Mouse (Mus musculus): ENCODE results near the gene Rhot2. TPM values are rescaled to one million over a fixed set of nuclear protein-coding genes. Genes with fewer than 3 reads are reported as not detected.

The Rhot2 gene
- polyA plus RNA-seq, 1 experiment from 2014 or later, result 19.4 TPM

- Histone ChIP-seq H3K4me3 (peak within 1 kb of the TSS; percentile 68), H3K36me3 (no peaks in the 10 kb centered on the region), H3K27me3 (no peaks in the 10 kb centered on the region), H3K4me2 (replicated peaks) (peak within 1 kb of the TSS; percentile 83), H3K9me3 (replicated peaks) (no peaks in the 10 kb centered on the region), H3K27ac (peak within 1 kb of the TSS; percentile 87), H3K9ac (peak within 1 kb of the TSS; percentile 85), H3K4me1 (peaks cover 21% of the 10 kb centered on the region)
- 4% methylated on average over 65 of the region's 65 CpGs for WGBS
- ATAC-seq (ENCODE audit: low FRiP score), result peak; percentile 91
These were observed 16.4 kb upstream of the Rhot2 start, which contains the start of gene Wdr90 for GRCm38 (mm10) chr17:25860832-25861703. Wdr90 (minus strand) TSS chr17:25861501.

DNA sequence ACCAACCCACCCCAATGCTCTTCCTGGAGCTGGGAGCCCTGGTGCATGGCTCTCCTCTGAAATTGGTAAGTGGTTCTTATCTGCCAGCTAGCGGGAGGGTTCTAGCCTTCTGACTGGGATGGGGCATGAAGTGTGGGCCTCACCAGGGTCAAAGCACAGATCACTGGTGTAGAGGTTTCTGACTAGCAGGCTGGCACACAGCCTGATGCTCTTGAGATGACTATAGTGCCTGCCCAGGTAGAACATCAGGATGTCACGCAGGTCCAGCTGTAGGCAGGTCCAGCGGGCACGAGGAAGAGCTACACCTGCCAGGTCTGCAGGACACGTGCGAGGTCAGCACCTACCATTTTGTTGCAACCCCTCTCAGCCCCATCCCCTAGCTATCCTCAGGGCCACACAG is 15.6 kb upstream of the Rhot2 start:
- H3K4me3 ChIP-seq, result peak overlapping the region; percentile 68
- no peaks in the 10 kb centered on the region for H3K9me3 ChIP-seq (replicated peaks)
- H3K36me3 ChIP-seq, result peaks cover 5% of the 10 kb centered on the region; the same call in 1 of the 2 replicates
- ATAC-seq (ENCODE audit: low FRiP score), result no peak
- H3K27me3 ChIP-seq, result no peaks in the 10 kb centered on the region
- H3K4me2 ChIP-seq (replicated peaks), result peak overlapping the region; percentile 83
- 90% methylated on average over 6 of the region's 6 CpGs for WGBS
- 0 out of 2 replicates have a peak overlapping the region, but pooled peaks have one; percentile 7 for H3K27ac ChIP-seq
- peaks cover 21% of the 10 kb centered on the region for H3K4me1 ChIP-seq
- H3K9ac ChIP-seq, result peak overlapping the region; percentile 85; the same call in 1 of the 2 replicates

DNA sequence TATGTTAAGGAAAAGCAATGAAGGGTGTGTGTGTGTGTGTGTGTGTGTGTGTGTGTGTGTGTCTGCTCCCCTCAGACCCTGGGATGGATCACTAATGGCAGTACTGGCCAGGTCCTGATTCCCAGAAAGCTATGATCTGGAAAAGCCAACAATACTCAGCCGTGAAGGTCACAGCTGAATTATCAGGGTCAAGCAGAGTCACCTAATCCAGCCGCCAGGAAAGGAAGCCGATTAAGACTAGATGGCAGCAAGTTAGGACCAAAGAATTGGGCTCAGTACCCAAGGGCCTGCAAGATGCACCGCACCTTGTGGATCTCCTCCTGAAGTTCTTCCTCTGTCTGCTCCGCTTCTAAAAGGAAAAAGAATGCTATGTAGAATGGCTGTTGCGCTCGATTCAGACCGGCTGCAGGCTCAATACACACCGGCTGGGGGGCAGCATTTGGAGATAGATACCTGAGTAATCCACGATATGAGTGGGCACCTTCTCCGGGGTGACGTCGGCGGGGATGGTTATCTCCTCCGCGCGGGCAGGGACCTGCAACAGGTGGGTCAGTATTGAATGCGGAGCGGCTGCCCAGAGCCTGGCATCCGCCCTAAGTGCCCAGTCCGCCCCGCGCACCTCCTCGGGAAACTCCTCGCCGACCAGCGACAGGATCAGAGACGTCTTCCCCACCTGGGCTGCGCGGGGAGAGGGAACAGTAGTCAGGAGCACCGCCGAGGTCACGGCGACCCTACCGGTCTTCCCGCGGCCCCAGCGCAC is 835 bp downstream of the Rhot2 start:
- peak overlapping the region; percentile 77 for H3K27ac ChIP-seq
- peak overlapping the region; percentile 88 for H3K4me2 ChIP-seq (replicated peaks)
- H3K4me3 ChIP-seq, result peak overlapping the region; percentile 86
- 5% methylated on average over 38 of the region's 38 CpGs for WGBS
- no peaks in the 10 kb centered on the region for H3K9me3 ChIP-seq (replicated peaks)
- peaks cover 20% of the 10 kb centered on the region for H3K4me1 ChIP-seq
- H3K27me3 ChIP-seq, result no peaks in the 10 kb centered on the region
- ATAC-seq (ENCODE audit: low FRiP score), result no peak; the same call in 1 of the 2 replicates
- peak overlapping the region; percentile 88 for H3K9ac ChIP-seq
- peaks cover 65% of the 10 kb centered on the region for H3K36me3 ChIP-seq

DNA sequence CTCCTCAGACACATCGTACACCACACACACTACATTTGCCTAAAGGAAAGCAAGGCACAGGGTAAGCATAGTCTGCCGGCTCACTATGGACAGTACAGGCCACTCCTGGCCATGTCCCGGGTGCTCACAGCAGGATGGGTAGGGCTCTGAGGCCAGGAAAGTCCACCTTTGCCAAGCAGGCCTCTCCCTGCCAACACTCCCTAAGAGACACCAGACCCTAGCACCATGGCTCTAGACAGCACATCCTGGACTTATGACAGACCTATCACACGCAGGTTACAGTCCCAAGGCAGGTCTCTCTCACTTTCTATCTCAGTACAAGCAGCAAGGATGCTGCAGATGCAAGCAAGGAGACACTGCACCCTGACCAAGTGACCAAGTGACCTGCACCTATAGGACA is 1.5 kb downstream of the Rhot2 start:
- no peaks in the 10 kb centered on the region for H3K9me3 ChIP-seq (replicated peaks)
- H3K27me3 ChIP-seq, result no peaks in the 10 kb centered on the region
- peak overlapping the region; percentile 86 for H3K4me3 ChIP-seq
- H3K4me1 ChIP-seq, result peaks cover 26% of the 10 kb centered on the region
- 97% methylated on average over 4 of the region's 4 CpGs for WGBS
- peak overlapping the region; percentile 88 for H3K9ac ChIP-seq
- H3K36me3 ChIP-seq, result peaks cover 63% of the 10 kb centered on the region
- no peak for ATAC-seq (ENCODE audit: low FRiP score)
- H3K27ac ChIP-seq, result no peak overlapping the region
- H3K4me2 ChIP-seq (replicated peaks), result peak overlapping the region; percentile 88

GRCm38 (mm10) chr17:25842509-25842908 is 2.1 kb downstream of the Rhot2 start:
- Histone ChIP-seq H3K4me3 (no peak overlapping the region), H3K27me3 (no peaks in the 10 kb centered on the region), H3K9me3 (replicated peaks) (no peaks in the 10 kb centered on the region), H3K4me2 (replicated peaks) (no peak overlapping the region), H3K36me3 (peaks cover 59% of the 10 kb centered on the region), H3K27ac (no peak overlapping the region), H3K4me1 (peaks cover 32% of the 10 kb centered on the region), H3K9ac (no peak overlapping the region)
- WGBS, result 83% methylated on average over 3 of the region's 3 CpGs
- no peak for ATAC-seq (ENCODE audit: low FRiP score)

DNA sequence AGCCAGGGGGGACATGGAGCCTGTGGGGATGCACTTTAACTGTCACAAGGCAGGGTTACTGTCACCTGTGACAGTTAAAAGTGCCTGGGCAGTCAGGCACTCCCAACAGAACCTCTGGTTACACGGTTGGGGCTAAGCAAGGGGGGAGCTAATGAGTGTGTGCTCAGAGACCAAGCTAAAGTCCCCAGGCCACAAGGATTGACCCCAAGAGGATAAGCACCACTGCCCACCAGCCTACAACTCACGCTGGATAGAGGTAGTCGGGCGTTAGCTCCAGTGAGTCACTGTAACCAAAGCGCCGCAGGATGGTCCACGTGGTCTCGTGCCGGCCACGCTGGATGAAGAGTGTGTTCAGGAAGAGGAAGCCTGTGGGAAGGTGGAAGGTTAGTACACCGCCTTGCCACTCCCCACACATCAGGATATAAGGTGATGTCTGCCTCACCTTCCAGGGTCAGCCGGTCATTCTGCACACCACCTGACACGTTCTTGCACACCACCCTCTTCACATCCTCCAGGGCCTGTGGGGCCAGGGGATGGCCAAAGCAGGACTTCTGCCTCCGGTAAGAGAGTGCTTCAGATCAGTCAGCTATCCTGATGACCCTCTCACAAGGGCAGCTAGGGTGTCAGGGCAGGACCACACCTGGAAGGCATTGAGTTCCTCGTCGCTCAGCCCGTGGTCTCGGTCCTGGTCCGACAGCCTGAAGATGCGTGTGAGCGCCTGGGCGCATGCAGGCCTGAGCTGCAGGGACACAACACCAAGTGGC is 3.4 kb downstream of the Rhot2 start, which contains the start of gene Gm20683:
Gene Gm20683, minus strand, starts transcription at position 647 of the 764 bp plus-strand sequence.
- Histone ChIP-seq H3K9ac (no peak within 1 kb of the TSS), H3K4me3 (no peak within 1 kb of the TSS), H3K27ac (no peak within 1 kb of the TSS), H3K36me3 (peaks cover 56% of the 10 kb centered on the region), H3K9me3 (replicated peaks) (no peaks in the 10 kb centered on the region), H3K27me3 (no peaks in the 10 kb centered on the region), H3K4me1 (peaks cover 44% of the 10 kb centered on the region), H3K4me2 (replicated peaks) (no peak within 1 kb of the TSS)
- ATAC-seq (ENCODE audit: low FRiP score), result no peak
- 95% methylated on average over 22 of the region's 22 CpGs for WGBS

- H3K36me3 ChIP-seq, result peaks cover 48% of the 10 kb centered on the region
- no peak overlapping the region for H3K27ac ChIP-seq
- H3K4me3 ChIP-seq, result no peak overlapping the region
- no peak overlapping the region for H3K9ac ChIP-seq
- no peak overlapping the region for H3K4me2 ChIP-seq (replicated peaks)
- no peaks in the 10 kb centered on the region for H3K9me3 ChIP-seq (replicated peaks)
- ATAC-seq (ENCODE audit: low FRiP score), result no peak
- WGBS, result 96% methylated on average over 6 of the region's 6 CpGs
- H3K27me3 ChIP-seq, result no peaks in the 10 kb centered on the region
- peaks cover 51% of the 10 kb centered on the region for H3K4me1 ChIP-seq
These were observed 4.1 kb downstream of the Rhot2 start for GRCm38 (mm10) chr17:25840519-25840918.

DNA sequence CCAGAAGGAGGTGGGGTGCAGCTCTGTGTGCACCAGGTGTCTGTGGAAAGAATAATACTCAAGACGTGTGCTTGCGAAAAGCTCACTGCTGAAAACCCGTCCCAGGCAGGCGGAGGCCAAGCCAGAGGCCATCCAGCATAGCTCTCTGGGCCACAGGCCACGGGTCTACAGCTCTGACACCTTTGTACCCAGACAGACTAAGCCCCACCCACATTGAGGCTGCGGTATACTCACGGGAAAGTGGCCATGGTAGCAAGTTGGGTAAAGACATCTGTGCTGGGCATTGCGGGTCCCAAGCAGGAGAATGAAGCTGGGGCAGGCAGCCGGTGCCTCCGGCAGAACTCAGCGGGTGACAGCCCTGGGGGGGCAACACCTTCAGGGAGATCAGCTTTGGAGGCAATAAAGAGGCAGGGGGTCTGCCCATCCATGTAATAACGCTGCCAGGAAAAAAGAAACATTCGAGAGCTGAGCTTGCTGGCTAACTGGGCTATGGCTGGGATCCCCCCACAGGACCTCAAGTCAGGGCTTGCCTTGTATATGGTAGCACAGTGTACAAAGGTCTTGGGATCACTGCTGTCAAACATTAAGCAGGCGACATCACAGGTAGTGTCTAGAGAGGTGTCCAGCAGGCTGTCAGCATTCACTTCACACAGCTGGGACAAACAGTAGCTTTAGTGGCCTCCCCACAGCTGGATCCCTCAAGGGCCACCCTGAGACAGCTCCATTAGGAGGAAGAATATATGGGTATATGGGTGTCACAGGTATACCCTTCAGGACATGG is 5.0 kb downstream of the Rhot2 start:
- Histone ChIP-seq H3K27me3 (no peaks in the 10 kb centered on the region), H3K4me3 (no peak overlapping the region), H3K9me3 (replicated peaks) (no peaks in the 10 kb centered on the region), H3K4me2 (replicated peaks) (no peak overlapping the region), H3K4me1 (peaks cover 55% of the 10 kb centered on the region), H3K27ac (peak overlapping the region; percentile 13; the same call in 1 of the 2 replicates), H3K9ac (no peak overlapping the region), H3K36me3 (peaks cover 51% of the 10 kb centered on the region)
- WGBS, result 84% methylated on average over 14 of the region's 14 CpGs
- no peak for ATAC-seq (ENCODE audit: low FRiP score)

- H3K9ac ChIP-seq, result 0 out of 2 replicates have a peak overlapping the region, but pooled peaks have one; percentile 13
- ATAC-seq (ENCODE audit: low FRiP score), result no peak
- H3K27me3 ChIP-seq, result no peaks in the 10 kb centered on the region
- H3K4me1 ChIP-seq, result peaks cover 60% of the 10 kb centered on the region
- no peaks in the 10 kb centered on the region for H3K9me3 ChIP-seq (replicated peaks)
- 82% methylated on average over 4 of the region's 4 CpGs for WGBS
- peak overlapping the region; percentile 13; the same call in 1 of the 2 replicates for H3K27ac ChIP-seq
- H3K4me3 ChIP-seq, result no peak overlapping the region
- no peak overlapping the region for H3K4me2 ChIP-seq (replicated peaks)
- H3K36me3 ChIP-seq, result peaks cover 51% of the 10 kb centered on the region
These were observed 5.7 kb downstream of the Rhot2 start for GRCm38 (mm10) chr17:25838904-25839303.

- H3K27me3 ChIP-seq, result no peaks in the 10 kb centered on the region
- WGBS, result 24% methylated on average over 3 of the region's 3 CpGs
- no peak for ATAC-seq (ENCODE audit: low FRiP score)
- peak overlapping the region; percentile 80 for H3K9ac ChIP-seq
- no peaks in the 10 kb centered on the region for H3K9me3 ChIP-seq (replicated peaks)
- peak overlapping the region; percentile 41 for H3K4me3 ChIP-seq
- H3K4me1 ChIP-seq, result peaks cover 55% of the 10 kb centered on the region
- peak overlapping the region; percentile 82 for H3K4me2 ChIP-seq (replicated peaks)
- peak overlapping the region; percentile 86 for H3K27ac ChIP-seq
- H3K36me3 ChIP-seq, result peaks cover 50% of the 10 kb centered on the region
These were observed 7.1 kb downstream of the Rhot2 start for GRCm38 (mm10) chr17:25837533-25837932.

GRCm38 (mm10) chr17:25837076-25837410 is 7.6 kb downstream of the Rhot2 start, which contains the start of gene Rhbdl1:
Rhbdl1 (minus strand) TSS chr17:25837295.
- peak; percentile 21; the same call in 1 of the 2 replicates for ATAC-seq (ENCODE audit: low FRiP score)
- H3K4me2 ChIP-seq (replicated peaks), result peak within 1 kb of the TSS; percentile 82
- H3K9ac ChIP-seq, result peak within 1 kb of the TSS; percentile 80
- H3K4me1 ChIP-seq, result peaks cover 57% of the 10 kb centered on the region
- peaks cover 45% of the 10 kb centered on the region for H3K36me3 ChIP-seq
- no peaks in the 10 kb centered on the region for H3K27me3 ChIP-seq
- no peaks in the 10 kb centered on the region for H3K9me3 ChIP-seq (replicated peaks)
- H3K4me3 ChIP-seq, result peak within 1 kb of the TSS; percentile 41
- H3K27ac ChIP-seq, result peak within 1 kb of the TSS; percentile 86
- 2% methylated on average over 27 of the region's 29 CpGs for WGBS
